Mouse (Mus musculus) layer of hippocampus, adult 9-11 months (tissue): Measurements from ENCODE around the gene Gm21394.
"Not testable (repeated sequence)": the region's sequence is repeated elsewhere in the genome, so short reads cannot be mapped to it uniquely, and the experiment has no call there.

Source experiments
- DNase-seq: peaks from one replicate; pipeline ENCODE4 v3.0.0; 2022

Gm21394 gene

DNA sequence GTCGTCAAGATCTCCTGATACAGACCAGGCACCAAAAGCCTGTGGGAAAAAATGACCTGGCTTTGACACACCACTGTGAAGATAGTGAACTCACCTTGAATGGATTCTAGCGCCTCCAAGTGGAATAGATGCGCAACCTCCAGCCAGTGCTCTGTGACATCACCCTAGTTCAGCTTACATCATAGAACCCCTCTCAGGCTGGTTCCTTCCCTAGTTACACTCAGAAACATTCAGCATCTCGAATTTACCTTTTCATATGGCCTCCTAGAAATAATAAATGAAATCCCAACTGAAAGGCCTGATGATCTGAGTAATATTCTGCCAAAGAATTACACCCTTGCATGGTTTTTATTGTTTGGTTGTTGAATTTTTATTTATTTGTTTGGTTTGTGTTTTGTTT is at the start of gene Gm21394:
Gm21394 (minus strand) TSS at position 101 of the 400 bp plus-strand sequence.
- not testable (repeated sequence) for DNase-seq
